Mouse (Mus musculus) bone marrow macrophage, adult 2 months (primary cell): ENCODE measurements around the gene Map3k5. TPM values are rescaled to one million over a fixed set of nuclear protein-coding genes. Genes with fewer than 3 reads are reported as not detected.

ENCODE experiments used
- H3K27ac ChIP-seq: 2 replicates; pipeline ENCODE4 v1.5.1; 2012; ENCODE audit warnings: low read depth, low read length; ENCODE audit not compliant: insufficient read depth
- H3K4me1 ChIP-seq: 2 replicates; pipeline ENCODE4 v1.6.1; 2012; ENCODE audit warnings: low read length; ENCODE audit not compliant: control insufficient read depth, insufficient read depth
- H3K4me3 ChIP-seq: 2 replicates; pipeline ENCODE4 v1.5.1; 2012; ENCODE audit warnings: mild to moderate bottlenecking, low read length, moderate library complexity; ENCODE audit not compliant: insufficient read depth
- CTCF ChIP-seq: IDR thresholded peaks from 2 replicates; pipeline ENCODE4 v1.5.1; 2012; ENCODE audit warnings: low read depth, mild to moderate bottlenecking, low read length, moderate library complexity
- POLR2A ChIP-seq: IDR thresholded peaks from 2 replicates; pipeline ENCODE4 v1.6.1; 2012; ENCODE audit warnings: mild to moderate bottlenecking, low read depth, low read length, borderline replicate concordance
- polyA plus RNA-seq: library from polyadenylated mRNA; stranded (reverse); fragments of >200 nt; gene quantifications from 2 replicates; pipeline ENCODE4 v1.2.4, GENCODE M21; 2012; ENCODE audit not compliant: missing spikeins, insufficient read depth, insufficient read length

The Map3k5 gene
- polyA plus RNA-seq, 1 experiment, result 22.0 TPM

- Histone ChIP-seq H3K4me1 (no peaks in the 10 kb centered on the region), H3K27ac (no peak overlapping the region), H3K4me3 (no peak overlapping the region)
- no peak for TF ChIP-seq CTCF
- TF ChIP-seq POLR2A, result no peak
Observed at GRCm38 (mm10) chr10:20160914-20161313, 226.6 kb downstream of the Map3k5 start.

GRCm38 (mm10) chr10:20164810-20165209, 230.5 kb downstream of the Map3k5 start:
- no peak overlapping the region for H3K4me3 ChIP-seq
- TF ChIP-seq POLR2A (no peak), CTCF (no peak)
- no peaks in the 10 kb centered on the region for H3K4me1 ChIP-seq
- no peak overlapping the region for H3K27ac ChIP-seq

GRCm38 (mm10) chr10:20166797-20167196, 232.5 kb downstream of the Map3k5 start:
- Histone ChIP-seq H3K4me3 (no peak overlapping the region), H3K4me1 (no peaks in the 10 kb centered on the region), H3K27ac (no peak overlapping the region)
- TF ChIP-seq POLR2A (no peak), CTCF (no peak)

- no peak overlapping the region for H3K27ac ChIP-seq
Observed at GRCm38 (mm10) chr10:20167467-20167866, 233.2 kb downstream of the Map3k5 start.

GRCm38 (mm10) chr10:20169182-20169674, 235.0 kb downstream of the Map3k5 start:
- Histone ChIP-seq H3K4me3 (no peak overlapping the region), H3K27ac (no peak overlapping the region), H3K4me1 (no peaks in the 10 kb centered on the region)
- no peak for TF ChIP-seq CTCF
- no peak for TF ChIP-seq POLR2A

More at GRCm38 (mm10) chr10:20167467-20167866, 233.2 kb downstream of the Map3k5 start:
- H3K4me1 ChIP-seq, result no peaks in the 10 kb centered on the region
- no peak overlapping the region for H3K4me3 ChIP-seq
- TF ChIP-seq POLR2A (no peak), CTCF (no peak)

GRCm38 (mm10) chr10:20169927-20170604, 235.8 kb downstream of the Map3k5 start:
- Histone ChIP-seq H3K4me1 (no peaks in the 10 kb centered on the region), H3K4me3 (no peak overlapping the region), H3K27ac (no peak overlapping the region)
- TF ChIP-seq POLR2A, result no peak
- TF ChIP-seq CTCF, result no peak

GRCm38 (mm10) chr10:20170605-20171088, 236.4 kb downstream of the Map3k5 start:
- TF ChIP-seq POLR2A (no peak), CTCF (no peak)
- no peak overlapping the region for H3K27ac ChIP-seq
- H3K4me1 ChIP-seq, result no peaks in the 10 kb centered on the region
- H3K4me3 ChIP-seq, result no peak overlapping the region

- H3K4me1 ChIP-seq, result no peaks in the 10 kb centered on the region
- TF ChIP-seq POLR2A (no peak), CTCF (no peak)
Observed at GRCm38 (mm10) chr10:20171209-20171608, 236.9 kb downstream of the Map3k5 start.

GRCm38 (mm10) chr10:20171756-20172155, 237.5 kb downstream of the Map3k5 start:
- Histone ChIP-seq H3K4me1 (no peaks in the 10 kb centered on the region), H3K4me3 (no peak overlapping the region)
- TF ChIP-seq POLR2A (no peak), CTCF (no peak)

More at GRCm38 (mm10) chr10:20171209-20171608, 236.9 kb downstream of the Map3k5 start:
- Histone ChIP-seq H3K27ac (no peak overlapping the region), H3K4me3 (no peak overlapping the region)

GRCm38 (mm10) chr10:20173733-20174132, 239.5 kb downstream of the Map3k5 start:
- Histone ChIP-seq H3K4me3 (no peak overlapping the region), H3K27ac (no peak overlapping the region), H3K4me1 (no peaks in the 10 kb centered on the region)
- TF ChIP-seq POLR2A (no peak), CTCF (no peak)

More at GRCm38 (mm10) chr10:20171756-20172155, 237.5 kb downstream of the Map3k5 start:
- H3K27ac ChIP-seq, result no peak overlapping the region
